Mouse (Mus musculus): ENCODE results near the gene Adgrl4.

Gene Adgrl4

DNA sequence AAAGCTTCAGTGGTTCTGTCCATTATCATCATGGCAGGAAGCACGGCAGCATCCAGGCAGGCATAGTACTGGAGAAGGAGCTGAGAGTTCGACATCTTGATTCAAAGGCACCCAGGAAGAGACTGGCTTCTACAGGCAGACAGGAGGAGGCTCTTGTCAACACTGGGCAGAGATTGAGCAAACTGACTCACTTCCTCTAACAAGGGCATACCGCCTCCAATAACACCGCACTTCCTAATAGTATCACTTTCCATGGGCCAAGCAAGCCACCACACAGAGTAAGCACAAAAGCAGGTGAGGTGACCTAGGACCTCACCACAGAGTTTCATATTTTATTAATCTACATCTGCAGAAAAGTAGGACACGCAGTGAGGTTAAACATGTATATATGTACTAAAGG lies 73.5 kb downstream of the Adgrl4 start:
- DNase-seq: no peak

- no peak for DNase-seq
These were observed 109.5 kb downstream of the Adgrl4 start for GRCm38 (mm10) chr3:151547182-151547581.

- DNase-seq: no peak
These were observed 113.3 kb downstream of the Adgrl4 start for GRCm38 (mm10) chr3:151551002-151551401.

- DNase-seq: no peak
These were observed 118.9 kb downstream of the Adgrl4 start for GRCm38 (mm10) chr3:151556635-151557034.

DNA sequence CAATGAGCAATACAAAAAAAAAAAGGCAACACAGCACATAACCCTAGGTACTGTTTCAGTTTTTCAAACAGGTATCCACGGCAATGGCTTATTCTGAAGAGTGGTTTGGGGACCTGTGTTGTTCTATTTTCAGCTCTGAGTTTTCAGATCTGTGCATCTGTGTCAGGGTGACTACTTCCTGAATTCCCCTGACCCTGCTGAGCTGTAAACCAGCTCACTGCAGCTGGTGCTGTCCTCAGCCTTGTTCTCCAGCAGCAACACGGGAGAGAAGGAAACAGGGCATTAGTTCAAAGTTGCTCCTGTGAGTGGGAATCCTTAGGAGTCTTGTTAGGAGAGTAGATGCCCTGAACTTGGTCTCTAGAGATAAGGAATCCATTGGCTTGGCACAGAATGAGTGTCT lies 119.4 kb downstream of the Adgrl4 start:
- no peak for DNase-seq

DNA sequence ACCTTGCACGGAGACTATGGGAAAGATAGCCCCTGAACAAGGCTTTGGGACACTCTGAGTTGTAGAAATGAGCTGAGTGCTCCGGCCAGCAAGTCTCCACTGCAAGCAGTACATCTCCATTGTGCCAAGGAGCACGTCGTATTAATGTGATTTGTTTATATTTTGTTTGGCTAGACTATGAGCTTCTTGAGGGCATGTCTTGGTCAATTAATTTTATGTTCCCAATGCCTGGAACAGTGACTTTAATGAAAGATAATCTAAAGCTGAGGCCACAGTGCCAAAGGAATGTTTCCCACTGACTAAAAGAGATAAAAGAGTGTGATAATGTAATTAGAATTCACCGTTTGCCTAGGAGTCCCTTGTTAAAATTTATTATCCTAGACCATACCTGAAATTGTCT lies 119.9 kb downstream of the Adgrl4 start:
- no peak for DNase-seq

- DNase-seq: no peak
These were observed 120.7 kb downstream of the Adgrl4 start for GRCm38 (mm10) chr3:151558374-151558773.

DNA sequence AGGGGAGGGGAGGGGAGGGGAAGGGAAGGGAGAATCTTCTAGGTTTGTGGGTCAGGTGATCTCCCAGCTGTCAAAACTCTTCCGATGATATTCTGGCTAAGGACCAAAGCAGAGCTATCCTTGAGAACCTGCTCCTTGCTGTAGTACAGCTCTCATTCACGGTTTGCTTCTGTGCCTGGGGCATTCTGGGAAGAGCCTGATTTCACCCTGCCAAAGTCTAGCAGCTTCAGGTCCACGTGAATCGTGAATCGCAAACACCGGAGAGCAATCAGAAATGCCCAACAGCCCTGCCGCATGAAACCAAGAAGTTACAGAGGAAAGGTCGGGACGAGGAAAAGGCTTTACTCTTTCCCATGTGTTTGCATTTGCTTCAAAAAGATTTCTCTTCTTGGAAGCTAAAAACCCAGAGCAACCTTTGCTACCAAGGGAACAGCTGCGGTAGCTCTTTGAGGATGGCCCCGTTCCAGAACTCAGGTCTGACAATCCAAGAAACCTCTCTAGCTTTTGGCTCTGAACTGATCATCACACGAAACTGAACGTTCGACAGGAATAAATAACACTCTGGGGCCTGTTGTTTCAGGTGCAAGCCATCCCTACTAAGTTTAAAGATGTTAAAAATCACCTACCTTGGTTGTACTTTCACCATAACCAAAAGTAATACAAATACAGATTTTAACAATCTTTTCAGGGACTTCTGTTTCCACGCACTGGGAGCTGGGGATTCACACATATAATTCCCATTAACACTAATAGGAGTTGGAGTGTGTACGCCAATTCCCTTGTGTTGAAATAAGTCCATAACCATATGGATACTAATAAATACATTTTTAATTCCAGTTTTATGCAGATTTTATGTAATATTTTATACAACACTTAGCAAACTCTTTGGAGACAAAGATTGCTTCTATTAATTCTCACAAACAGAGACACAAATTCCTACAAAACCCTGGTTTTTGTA lies 128.3 kb downstream of the Adgrl4 start:
- DNase-seq: no peak

GRCm38 (mm10) chr3:151566629-151567028 lies 128.9 kb downstream of the Adgrl4 start:
- DNase-seq: no peak

- DNase-seq: no peak
These were observed 129.9 kb downstream of the Adgrl4 start for GRCm38 (mm10) chr3:151567541-151567940.

DNA sequence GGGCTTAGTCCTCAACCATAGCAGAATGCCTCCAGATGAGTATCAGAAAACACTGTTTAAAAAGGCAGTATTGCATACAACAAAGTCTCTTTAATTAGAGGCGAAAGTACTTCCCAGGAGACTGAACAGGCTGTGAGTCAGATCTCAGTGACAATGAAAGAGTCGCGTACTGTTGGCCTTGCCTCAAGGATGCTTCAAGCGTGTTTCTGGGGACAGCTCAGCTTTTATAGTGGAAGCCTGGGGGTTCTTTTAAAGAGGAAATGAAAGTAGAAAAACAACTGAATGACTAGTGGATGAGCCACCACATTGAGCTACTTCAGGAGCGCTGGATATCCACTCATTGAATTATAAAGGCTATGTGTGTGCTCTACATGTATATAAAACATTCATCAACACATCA lies 134.4 kb downstream of the Adgrl4 start:
- DNase-seq: no peak

DNA sequence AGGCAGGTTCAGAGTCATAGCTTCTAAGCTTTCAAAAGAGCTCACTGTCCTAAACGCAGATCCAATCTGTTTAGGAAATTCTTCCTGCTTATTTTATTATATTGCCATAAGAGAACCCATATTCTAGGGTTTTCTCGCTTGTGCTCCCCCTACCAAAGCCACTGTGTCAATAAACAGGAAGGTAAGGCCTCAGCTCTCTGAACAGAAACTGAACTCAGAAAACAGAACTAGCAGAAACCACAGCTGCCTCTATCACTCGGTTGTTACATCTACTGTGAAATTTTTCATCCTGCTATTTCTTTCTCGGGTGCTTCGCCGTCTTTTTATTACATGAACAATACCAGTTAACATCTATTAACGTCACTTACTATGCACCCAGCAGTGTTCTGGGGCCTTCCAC lies 137.6 kb downstream of the Adgrl4 start:
- DNase-seq: no peak

- DNase-seq: no peak
These were observed 138.5 kb downstream of the Adgrl4 start for GRCm38 (mm10) chr3:151576155-151576554.

GRCm38 (mm10) chr3:151591904-151592303 lies 154.2 kb downstream of the Adgrl4 start:
- DNase-seq: no peak

Measured in kidney, adult 11 months (tissue).